ENCODE assay signal across 16 mouse cellular contexts in genomic region chr4:101240875-101241173, GRCm38 (mm10).
"Had no signal": no experiment of that assay in that cellular context is flagged by ENCODE, and none has a peak within 500 bp of the region (broad histone marks: within the 10 kb centered on the region; RNA-seq: fewer than 3 reads in every experiment).

No protein-coding gene starts in this region.

- H3K9me3 ChIP-seq: liver, embryonic 13.5 days; neural tube, embryonic 15.5 days had no signal

- H3K9ac ChIP-seq: liver, embryonic 13.5 days; neural tube, embryonic 15.5 days had no signal

- DNase-seq: kidney, adult 9 months; kidney, postnatal 25 days; layer of hippocampus, adult 9-11 months; layer of hippocampus, postnatal 36 days; liver, embryonic 13.5 days; lung, adult 2 months; lung, postnatal 14 days; lung, postnatal 4 days; midbrain, embryonic 14.5 days; thymus, adult 18-20 months; thymus, postnatal 36 days had no signal

- H3K27ac ChIP-seq: left cerebral cortex, adult 2 months; liver, embryonic 13.5 days; neural tube, embryonic 15.5 days had no signal

- H3K4me3 ChIP-seq: layer of hippocampus, adult 2 months; left cerebral cortex, adult 2 months; liver, embryonic 13.5 days; myocyte; neural tube, embryonic 15.5 days had no signal

- H3K4me2 ChIP-seq: liver, embryonic 13.5 days; midbrain, embryonic 11.5 days; neural tube, embryonic 15.5 days had no signal

- H3K27me3 ChIP-seq: liver, embryonic 13.5 days; neural tube, embryonic 15.5 days had no signal

- H3K36me3 ChIP-seq: liver, embryonic 13.5 days; neural tube, embryonic 15.5 days had no signal
